Mouse (Mus musculus): ENCODE results near the gene Skor1.

Gene Skor1

DNA sequence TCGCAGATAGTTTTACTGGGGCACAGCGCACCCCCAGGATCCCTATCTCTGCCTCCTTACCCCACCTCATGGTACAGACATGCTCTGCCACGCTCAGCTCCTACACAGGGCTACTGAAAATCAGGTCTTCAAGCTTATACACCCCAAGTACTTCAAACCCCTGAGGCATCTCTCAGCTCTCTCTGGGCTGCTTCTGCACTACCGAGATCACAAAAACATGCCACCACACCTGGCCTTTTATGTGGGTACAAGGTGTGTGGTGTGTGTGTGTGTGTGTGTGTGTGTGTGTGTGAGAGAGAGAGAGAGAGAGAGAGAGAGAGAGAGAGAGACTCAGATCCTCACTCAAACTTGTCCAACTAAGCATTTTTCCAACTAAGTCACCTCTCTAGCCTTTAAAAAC lies 59.6 kb downstream of the Skor1 start:
- DNase-seq, result peak; percentile 18

Measured in thymus, postnatal 14 days (tissue).